Mouse (Mus musculus): Measurements from ENCODE around the gene Armc7.

DNA sequence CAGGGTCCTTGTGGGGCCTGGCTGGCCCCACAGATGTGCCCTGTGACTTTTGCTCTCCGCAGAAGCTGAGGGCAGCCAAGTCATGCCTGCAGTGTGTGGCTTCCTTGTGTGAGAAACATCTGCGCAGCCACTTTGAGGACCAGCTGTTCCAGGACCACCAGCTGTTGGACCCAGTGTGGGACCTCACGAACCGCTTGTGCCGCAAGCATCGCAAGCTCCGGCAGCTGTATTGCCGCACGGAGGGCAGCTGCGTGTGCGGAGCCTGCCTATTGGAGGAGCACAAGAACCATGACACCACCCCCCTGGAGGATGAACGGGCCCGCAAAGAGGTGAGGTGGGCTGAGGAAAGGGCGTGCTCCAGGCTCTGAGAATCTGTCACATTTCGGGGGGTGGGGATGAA, 34.0 kb upstream of the Armc7 start:
- no peak for TF ChIP-seq CTCF (IDR thresholded peaks at IDR 0.05; ENCODE audit: low read depth, low read length)
- TF ChIP-seq POLR2A (IDR thresholded peaks at IDR 0.05; ENCODE audit: borderline replicate concordance, low read depth, low read length) = no peak
